Mouse (Mus musculus) thymus, adult 2 months (tissue): ENCODE data around the gene Pqbp1. TPM values are rescaled to one million over a fixed set of nuclear protein-coding genes. Genes with fewer than 3 reads are reported as not detected.

Experiments
- DNase-seq: peaks from one replicate; pipeline ENCODE4 v3.0.0; 2021
- H3K27ac ChIP-seq: fragments of 200-500 bp; 2 replicates; pipeline ENCODE4 v1.5.1; 2012; ENCODE audit warnings: low read length, control low read depth; ENCODE audit not compliant: control insufficient read depth, insufficient read depth
- H3K27me3 ChIP-seq: fragments of 200-500 bp; 2 replicates; pipeline ENCODE4 v1.6.1; 2012; ENCODE audit warnings: mild to moderate bottlenecking, low read length, moderate library complexity, mixed read lengths; ENCODE audit not compliant: control insufficient read depth, insufficient read depth
- H3K36me3 ChIP-seq: fragments of 200-500 bp; 2 replicates; pipeline ENCODE4 v1.6.1; 2012; ENCODE audit warnings: mild to moderate bottlenecking, low read length, moderate library complexity; ENCODE audit not compliant: control insufficient read depth, insufficient read depth
- H3K4me1 ChIP-seq: fragments of 200-500 bp; replicated peaks from 2 replicates; pipeline ENCODE4 v1.6.1; 2012; ENCODE audit warnings: low read length; ENCODE audit not compliant: control insufficient read depth, insufficient read depth
- H3K4me3 ChIP-seq: fragments of 200-500 bp; 2 replicates; pipeline ENCODE4 v1.5.1; 2012; ENCODE audit warnings: mild to moderate bottlenecking, low read length, control low read depth, moderate library complexity; ENCODE audit not compliant: control insufficient read depth, insufficient read depth
- CTCF ChIP-seq: fragments of 200-500 bp; IDR thresholded peaks from 2 replicates; pipeline ENCODE4 v1.5.1; 2012; ENCODE audit warnings: mild to moderate bottlenecking, control low read depth, low read length, moderate library complexity, borderline replicate concordance; ENCODE audit not compliant: control insufficient read depth, poor library complexity, insufficient read depth; ENCODE audit errors: extremely low read depth
- POLR2A ChIP-seq: fragments of 200-500 bp; IDR thresholded peaks from 2 replicates; pipeline ENCODE4 v1.6.1; 2012; ENCODE audit warnings: mild to moderate bottlenecking, low read length, control low read depth, moderate library complexity; ENCODE audit not compliant: control insufficient read depth, poor library complexity, insufficient read depth; ENCODE audit errors: extremely low read depth
- WGBS: fragments of 180-500 bp; shearing (Covaris S2); methylation state at CpG from one replicate; pipeline ENCODE4 v1.1.7; 2018; 5-methylcytosine and 5-hydroxymethylcytosine counted together
- polyA plus RNA-seq: library from polyadenylated mRNA; depleted of rRNA; stranded (reverse); fragments of >200 nt; gene quantifications from 2 replicates; pipeline ENCODE4 v1.2.3, GENCODE M21; 2012; rRNA removed

Gene Pqbp1
- 101 and 109 TPM in 2 replicates for polyA plus RNA-seq

- H3K27me3 ChIP-seq = no peaks in the 10 kb centered on the region
- H3K27ac ChIP-seq = peak within 1 kb of the TSS; percentile 96
- 0 out of 2 replicates have a peak, but pooled peaks cover 2% of the 10 kb centered on the region for H3K4me1 ChIP-seq
- WGBS = 3% methylated on average over 62 of the region's 62 CpGs
- H3K4me3 ChIP-seq = peak within 1 kb of the TSS; percentile 100
- DNase-seq = peak; percentile 84
- TF ChIP-seq POLR2A = peak; percentile 55; the same call in 1 of the 2 replicates
- no peak for TF ChIP-seq CTCF
- peaks cover 15% of the 10 kb centered on the region; the same call in 1 of the 2 replicates for H3K36me3 ChIP-seq
These were observed at the start of gene Pqbp1, which contains the start of gene Timm17b for GRCm38 (mm10) chrX:7898880-7899874. Pqbp1 (minus strand) TSS chrX:7899269. Timm17b (plus strand) TSS chrX:7899357.

- Histone ChIP-seq H3K27ac (no peak overlapping the region), H3K4me3 (peak overlapping the region; percentile 80)
These were observed 48.9 kb upstream of the Pqbp1 start for GRCm38 (mm10) chrX:7947900-7948492.

GRCm38 (mm10) chrX:7947108-7947899, 48.2 kb upstream of the Pqbp1 start, which contains the start of gene Hdac6:
Hdac6 (minus strand) TSS chrX:7947889.
- Histone ChIP-seq H3K4me1 (peaks cover 12% of the 10 kb centered on the region), H3K36me3 (no peaks in the 10 kb centered on the region), H3K27ac (no peak within 1 kb of the TSS), H3K27me3 (no peaks in the 10 kb centered on the region), H3K4me3 (peak within 1 kb of the TSS; percentile 80)
- peak; percentile 3 for DNase-seq
- TF ChIP-seq POLR2A (no peak), CTCF (no peak)
- WGBS = 3% methylated on average over 32 of the region's 37 CpGs

More at GRCm38 (mm10) chrX:7947900-7948492, 48.9 kb upstream of the Pqbp1 start:
- Histone ChIP-seq H3K27me3 (no peaks in the 10 kb centered on the region), H3K4me1 (peaks cover 12% of the 10 kb centered on the region), H3K36me3 (no peaks in the 10 kb centered on the region)
- DNase-seq = peak; percentile 72
- no peak for TF ChIP-seq POLR2A
- no peak for TF ChIP-seq CTCF
- WGBS = 4% methylated on average over 38 of the region's 38 CpGs

DNA sequence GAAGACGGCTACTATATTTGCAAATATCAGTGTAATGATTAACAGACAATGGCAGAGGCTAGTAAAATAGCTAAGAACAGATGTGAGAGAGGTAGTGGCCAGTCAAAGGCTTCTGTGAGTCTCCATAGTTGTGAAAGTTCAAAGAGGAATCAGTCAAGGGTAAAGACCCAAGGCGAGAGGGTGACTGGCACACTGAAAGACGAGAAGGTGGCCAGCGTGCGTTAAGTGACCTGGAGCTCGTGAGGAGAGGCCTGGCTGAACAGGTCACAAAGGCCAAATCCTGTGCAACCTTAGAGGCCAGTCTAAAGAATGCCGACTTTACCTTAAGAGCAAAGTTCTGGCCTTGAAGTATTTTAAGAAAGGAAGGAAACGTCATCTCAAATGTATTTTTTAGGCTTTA, 46.5 kb upstream of the Pqbp1 start:
- Histone ChIP-seq H3K4me3 (no peak overlapping the region), H3K27me3 (no peaks in the 10 kb centered on the region)
- 95% methylated on average over 8 of the region's 8 CpGs for WGBS

GRCm38 (mm10) chrX:7937667-7938066, 38.6 kb upstream of the Pqbp1 start:
- Histone ChIP-seq H3K27me3 (no peaks in the 10 kb centered on the region), H3K27ac (no peak overlapping the region), H3K4me1 (no peaks in the 10 kb centered on the region), H3K36me3 (no peaks in the 10 kb centered on the region), H3K4me3 (no peak overlapping the region)
- 95% methylated on average over 6 of the region's 6 CpGs for WGBS
- TF ChIP-seq POLR2A (no peak), CTCF (no peak)
- DNase-seq = no peak

More for the DNA sequence above, 46.5 kb upstream of the Pqbp1 start:
- H3K27ac ChIP-seq = no peak overlapping the region
- TF ChIP-seq POLR2A (no peak), CTCF (no peak)
- no peak for DNase-seq
- peaks cover 12% of the 10 kb centered on the region for H3K4me1 ChIP-seq
- no peaks in the 10 kb centered on the region for H3K36me3 ChIP-seq
